Mouse (Mus musculus) MEL-GATA-1-ER (cell line): ENCODE data around the gene Gm21915.

ENCODE experiments used
- DNase-seq: peaks from one replicate; pipeline ENCODE4 v3.0.0-alpha.2; 2012; ENCODE audit warnings: low read depth; ENCODE audit errors: extremely low read depth

The Gm21915 gene

DNA sequence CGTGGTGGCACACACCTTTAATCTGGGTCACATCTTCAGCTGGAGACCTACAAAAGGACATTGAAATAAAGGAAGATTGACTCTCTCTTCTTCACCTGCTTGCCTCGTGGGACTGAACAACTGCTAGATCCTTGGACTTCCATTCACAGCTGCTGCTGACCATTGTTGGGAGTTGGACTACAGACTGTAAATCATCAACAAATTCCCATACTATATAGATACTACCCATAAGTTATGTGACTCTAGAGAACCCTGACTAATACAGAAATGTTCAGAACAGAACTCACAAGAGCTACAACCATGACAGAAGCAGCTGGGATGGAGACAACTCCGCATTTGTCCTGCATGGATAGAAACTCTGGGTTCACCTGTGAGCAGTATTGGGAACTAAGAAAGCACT, at the start of gene Gm21915:
Gm21915 (plus strand) TSS at position 301 of the 400 bp plus-strand sequence.
- DNase-seq: no peak

DNA sequence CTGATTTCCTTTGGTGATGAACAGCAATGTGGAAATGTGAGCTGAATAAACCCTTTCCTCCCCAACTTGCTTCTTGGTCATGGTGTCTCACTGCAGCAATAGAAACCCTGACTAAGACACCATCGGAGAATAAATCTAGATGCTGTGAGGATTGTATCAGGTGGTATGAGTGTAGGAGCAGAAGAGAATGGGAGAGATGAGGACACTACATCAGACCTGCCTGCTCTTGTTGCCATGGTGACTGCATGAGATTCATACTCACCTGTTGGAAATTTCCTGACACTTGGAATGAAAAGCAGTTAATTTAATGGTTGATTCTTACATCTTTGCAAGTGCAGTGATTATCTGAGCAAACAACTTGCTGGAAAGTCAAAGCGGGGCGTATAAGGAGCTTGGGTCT, 48.1 kb upstream of the Gm21915 start:
- no peak for DNase-seq

DNA sequence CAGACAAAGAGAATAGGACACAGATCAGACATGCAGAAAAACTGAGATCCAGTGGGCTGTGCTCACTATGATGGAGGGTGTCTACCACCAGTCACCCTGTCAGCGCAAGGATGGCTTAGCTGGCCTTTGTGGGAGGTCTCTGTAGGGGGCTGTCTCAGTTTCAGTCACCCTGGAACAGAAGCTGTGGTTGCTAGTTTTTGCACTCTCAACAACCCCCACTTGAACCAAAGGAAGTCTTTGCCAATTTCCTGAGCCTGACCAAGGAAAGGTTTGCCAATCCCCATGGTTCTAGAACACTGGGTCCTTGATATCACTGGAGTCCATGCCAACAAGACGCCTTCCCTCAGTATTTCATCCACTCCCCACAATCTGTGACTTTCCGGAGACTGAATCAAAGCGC, 47.6 kb upstream of the Gm21915 start:
- DNase-seq: no peak

DNA sequence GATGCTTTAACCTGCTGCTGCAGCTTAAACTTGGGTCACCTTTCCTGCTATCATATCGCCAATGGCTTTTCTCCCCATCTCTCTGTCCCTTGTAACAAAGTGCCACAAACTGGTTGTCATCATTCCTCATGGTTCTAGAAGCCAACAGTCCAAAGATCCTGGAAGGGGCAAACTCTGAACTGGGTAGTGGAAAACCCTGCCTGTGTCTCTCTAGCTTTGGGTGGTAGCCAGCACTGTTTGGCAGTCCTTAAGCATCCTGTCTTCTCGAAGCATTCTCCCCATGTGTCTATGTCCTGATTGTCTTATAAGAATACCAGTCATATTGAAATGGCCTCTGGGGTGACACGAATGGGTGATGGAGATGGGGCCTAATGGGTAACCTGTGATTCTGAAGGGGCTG, 45.1 kb upstream of the Gm21915 start:
- no peak for DNase-seq

DNA sequence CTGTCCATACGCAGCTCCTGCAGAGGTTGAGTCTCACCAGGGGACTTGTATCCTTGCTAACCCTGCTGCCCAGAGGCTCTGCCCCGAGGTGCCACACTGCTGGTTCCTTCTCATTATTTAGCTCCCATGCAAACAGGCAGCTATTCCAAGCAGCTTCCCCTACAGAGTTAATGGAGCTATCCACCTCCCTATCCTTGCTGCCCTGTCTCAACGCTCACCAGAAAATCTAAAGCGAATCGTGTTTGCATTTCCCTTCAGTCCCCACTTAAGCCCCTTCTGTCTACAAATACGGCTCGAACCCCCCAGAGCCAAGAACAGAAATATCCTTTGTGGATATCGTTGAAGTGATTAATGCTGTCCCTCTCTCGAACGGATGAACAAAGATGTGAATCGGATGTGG, 43.8 kb upstream of the Gm21915 start:
- DNase-seq: no peak

DNA sequence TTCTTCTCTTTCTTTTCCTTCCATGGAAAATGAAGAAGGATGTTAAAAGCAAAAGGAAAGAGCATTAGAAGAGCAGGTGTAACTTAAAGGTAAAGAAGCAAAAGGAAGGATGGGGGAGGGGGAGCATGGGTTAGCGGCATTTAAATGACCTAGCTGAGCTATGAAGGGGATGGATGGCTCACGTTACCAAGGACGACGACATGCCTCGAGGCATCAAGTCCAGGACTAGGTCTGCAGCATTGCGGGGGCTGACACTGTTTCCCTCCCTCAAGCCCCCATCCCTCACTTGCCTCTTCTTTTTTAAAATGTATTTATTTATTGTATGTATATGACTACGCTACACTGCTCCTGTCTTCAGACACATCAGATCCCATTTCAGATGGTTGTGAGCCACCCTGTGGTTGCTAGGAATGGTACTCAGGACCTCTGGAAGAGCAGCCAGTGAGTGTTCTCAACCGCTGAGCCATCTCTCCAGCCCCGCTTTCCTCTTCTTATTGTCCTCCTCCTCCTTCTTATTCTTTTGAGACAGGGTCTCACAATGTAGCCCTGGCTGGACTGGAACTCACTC, 43.2 kb upstream of the Gm21915 start:
- DNase-seq: no peak

DNA sequence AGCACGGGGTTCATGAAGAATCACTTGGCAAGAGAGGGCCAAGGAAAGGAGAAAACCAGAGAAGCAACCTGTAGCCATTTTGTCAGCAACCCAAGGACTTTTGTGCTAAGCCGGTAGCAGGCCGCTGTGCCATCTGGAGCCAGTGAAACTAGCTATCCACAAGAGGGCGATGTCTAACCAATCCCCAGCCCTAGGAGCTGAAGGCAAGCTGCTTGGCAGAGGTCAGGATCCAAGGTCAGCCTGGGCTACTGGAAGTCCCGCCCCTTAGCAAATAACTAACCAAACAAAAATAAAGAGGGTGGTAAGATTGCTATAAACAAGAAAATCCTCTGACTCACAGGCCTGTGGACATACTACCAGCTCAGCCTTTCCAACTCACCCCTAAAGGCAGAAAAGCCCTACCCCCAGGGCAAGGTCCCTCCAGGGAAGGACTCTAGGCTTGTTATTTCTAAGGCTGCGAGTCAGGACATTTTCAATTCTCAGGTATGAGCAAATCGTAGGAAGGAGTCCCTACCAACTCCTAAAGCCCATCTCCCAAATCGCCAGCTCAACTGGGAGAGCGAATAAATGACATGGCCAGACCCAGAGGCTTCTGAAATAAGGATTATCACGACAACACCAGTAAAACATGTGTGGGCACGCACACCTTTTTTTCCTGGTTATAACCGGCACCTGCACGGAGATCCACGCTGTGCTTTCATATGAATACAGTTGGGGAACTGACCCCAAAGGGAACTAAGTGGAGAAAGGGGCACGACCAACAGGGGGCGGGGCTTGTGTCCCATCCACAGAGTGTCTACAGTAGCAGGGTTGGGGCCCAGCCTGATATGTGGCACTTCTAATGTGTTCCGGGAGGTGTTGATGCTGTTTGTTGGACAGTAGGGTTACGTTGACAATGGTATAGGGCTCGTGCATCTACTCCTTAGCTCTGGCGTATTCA, 42.0 kb upstream of the Gm21915 start:
- DNase-seq: no peak

DNA sequence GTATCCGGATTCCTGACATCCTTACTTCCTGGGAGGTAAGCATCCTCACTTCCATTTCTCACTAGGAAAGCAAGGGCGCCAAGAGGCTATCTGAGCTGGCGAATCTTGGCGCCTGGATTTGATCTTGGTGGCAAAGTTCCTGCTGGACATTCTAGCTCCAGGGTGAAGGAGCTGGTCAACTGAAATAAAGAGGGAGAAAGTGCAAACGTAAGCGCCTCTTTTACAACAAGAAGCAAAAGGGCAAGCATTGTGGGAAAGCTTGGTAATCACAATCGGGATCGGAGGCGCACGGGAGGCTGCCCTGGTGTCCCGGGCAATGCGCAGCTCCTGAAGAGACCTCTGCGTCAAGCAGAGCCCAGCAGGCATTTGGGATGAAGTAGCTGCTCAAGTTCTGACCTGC, 41.0 kb upstream of the Gm21915 start:
- no peak for DNase-seq

DNA sequence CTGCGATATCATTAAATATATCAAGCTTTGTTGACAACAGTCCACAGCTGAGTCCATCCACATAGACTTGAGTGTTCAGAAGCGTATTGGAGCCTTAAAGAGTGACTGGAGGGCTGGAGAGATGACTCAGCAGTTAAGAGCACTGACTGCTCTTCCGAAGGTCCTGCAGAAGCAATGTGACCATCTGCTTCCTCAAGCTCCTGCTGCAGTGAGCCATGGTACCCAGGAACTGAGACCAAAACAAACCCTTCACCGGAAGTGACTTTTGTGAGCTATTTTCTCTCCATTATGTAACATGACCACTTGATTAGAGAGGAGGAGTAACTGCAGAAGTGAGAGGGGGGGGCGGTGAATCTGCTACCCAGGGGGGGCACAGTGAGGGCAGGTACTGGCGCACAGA, 39.3 kb upstream of the Gm21915 start:
- no peak for DNase-seq

DNA sequence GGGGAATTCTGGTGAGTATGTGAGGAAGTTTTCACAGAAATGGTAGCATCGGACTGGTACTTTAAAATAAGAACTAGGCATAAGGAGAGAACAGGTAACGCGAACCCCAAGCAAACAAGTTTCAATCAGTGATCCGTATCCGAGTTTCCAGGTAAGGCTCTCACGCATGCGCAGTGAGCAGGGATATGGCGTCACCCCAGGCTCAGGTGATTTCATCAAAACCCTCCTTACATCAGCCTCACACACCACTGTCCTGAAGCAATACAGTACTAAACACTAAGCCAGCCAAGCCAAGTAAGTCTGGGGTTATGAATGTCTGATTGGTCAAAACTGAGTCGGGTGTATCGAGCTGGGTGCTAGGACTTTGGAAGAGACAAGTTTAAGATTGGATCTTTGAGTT, 38.9 kb upstream of the Gm21915 start:
- no peak for DNase-seq

DNA sequence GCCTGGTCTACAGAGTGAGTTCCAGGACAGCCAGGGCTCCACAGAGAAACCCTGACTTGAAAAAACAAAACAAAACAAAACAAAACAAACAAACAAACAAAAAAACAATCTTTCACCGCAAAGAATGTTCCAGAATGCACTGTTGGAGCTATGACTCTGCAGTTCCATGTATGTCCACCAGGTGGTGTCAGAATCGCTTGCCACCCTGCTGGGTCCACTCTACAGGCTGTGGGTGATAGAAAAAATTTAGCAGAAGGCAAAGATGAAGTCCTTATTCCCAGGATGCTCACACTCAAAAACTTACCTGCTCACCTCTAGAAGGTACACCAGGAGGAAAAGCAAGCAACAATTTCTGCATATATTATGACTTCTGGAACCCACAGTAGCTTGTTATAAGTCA, 34.4 kb upstream of the Gm21915 start:
- no peak for DNase-seq

DNA sequence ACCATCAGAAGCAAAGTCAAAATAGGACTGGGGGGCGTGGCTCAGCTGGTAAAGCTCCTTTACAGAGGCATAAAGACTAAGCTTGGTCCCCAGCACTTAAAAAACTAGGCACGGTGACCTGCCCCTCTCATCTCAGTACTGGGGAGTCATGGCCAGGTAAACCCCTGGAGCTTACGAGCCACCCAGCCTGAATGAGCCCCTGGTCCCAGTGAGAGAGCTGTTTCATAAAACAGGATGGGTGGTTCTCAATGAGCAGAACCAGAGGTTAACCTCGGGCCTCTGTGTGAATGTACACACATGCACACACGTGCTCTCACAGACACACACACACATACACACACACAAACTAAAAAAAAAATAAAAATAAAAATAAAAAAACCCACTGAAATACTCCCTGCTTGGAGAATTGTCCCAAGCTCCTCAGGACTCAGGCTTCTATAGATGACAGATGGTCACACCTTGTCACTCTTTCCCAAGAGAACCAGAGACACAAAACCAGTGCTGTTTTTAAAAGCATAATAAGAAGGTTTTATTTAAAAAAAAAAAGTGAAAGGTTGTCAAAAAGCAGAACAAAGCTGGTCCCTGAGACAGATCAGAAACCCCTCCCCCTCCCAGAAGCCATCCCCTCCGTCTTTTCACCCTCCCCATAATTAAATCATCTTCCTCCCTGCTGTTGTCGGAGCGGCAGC, 32.6 kb upstream of the Gm21915 start:
- no peak for DNase-seq

DNA sequence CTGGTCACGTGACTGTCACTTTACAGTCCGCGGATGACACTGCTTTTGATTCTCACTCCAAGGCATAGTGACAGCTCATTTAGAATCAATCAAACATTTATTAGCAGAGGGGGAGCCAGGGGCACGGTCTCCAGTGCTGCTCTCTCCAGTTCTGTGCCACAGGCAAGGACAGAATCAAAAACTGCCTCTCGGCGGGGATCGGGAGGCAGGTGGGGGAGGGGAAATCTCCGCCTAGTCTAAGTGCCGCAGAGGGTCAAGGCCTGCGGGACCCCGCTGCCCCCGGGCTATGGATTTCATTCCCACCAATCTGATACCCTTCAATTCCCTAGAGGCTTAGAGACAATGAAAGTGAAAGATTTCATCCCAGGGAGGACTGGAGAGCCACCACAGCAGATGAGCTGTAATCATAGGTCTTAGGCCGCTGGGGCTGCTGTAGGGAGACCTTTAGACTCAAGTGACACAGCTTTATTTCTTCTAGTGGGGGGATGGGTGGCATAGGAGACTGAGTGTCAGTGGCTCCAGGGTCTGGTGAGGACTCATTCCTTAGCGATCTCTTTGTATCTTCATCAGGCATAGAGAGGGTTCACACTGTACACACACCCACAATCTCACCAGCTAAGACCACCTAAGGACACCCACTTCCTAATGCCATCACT, 31.9 kb upstream of the Gm21915 start:
- no peak for DNase-seq

DNA sequence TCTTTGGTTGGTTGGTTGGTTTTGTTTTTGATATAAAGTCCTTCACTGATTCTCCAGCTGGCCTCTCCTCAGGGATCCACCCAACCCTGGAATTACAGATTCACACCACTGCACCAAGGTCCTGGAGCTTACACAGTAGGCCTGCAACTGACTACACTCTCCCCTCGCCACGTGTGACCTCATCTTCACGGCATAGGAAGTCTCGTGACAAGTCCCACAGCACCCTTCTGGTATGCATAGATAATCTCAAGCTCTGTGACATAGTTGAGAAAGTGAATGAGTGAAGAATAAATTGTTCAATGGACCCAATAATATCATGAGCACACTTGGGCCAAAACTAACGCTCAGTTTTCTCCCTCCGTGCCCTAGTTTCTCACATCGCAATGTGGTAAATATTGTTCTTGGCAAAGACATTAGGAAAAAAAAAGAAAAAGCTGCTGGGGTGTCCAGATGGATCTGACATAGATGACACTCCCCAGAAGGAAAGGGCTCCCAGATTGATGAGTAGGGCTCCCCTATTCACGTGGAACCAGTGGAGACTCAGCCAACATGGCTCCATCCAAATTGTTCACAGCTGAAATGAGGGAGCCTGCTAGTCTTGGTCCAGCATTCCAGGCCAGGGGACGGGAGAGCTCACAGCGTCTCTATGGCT, 30.8 kb upstream of the Gm21915 start:
- DNase-seq: no peak

DNA sequence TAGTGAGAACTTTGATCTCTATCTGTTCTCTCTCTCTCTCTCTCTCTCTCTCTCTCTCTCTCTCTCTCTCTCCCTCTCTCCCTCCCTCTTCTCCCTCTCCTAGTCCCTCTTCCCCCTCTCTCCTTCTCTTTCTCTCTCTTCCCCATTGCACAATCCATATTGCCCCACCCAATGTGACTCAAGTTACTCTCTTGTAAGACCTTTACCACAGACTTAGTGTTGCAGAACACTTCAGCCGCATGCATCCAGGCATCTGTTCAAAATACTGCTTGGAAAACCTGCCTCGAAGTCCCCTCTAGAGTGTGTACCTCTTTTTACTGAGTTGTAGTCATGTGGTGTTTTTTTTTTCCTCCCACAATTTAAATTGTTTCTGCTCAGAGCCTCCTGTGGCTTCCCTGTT, 29.1 kb upstream of the Gm21915 start:
- no peak for DNase-seq

DNA sequence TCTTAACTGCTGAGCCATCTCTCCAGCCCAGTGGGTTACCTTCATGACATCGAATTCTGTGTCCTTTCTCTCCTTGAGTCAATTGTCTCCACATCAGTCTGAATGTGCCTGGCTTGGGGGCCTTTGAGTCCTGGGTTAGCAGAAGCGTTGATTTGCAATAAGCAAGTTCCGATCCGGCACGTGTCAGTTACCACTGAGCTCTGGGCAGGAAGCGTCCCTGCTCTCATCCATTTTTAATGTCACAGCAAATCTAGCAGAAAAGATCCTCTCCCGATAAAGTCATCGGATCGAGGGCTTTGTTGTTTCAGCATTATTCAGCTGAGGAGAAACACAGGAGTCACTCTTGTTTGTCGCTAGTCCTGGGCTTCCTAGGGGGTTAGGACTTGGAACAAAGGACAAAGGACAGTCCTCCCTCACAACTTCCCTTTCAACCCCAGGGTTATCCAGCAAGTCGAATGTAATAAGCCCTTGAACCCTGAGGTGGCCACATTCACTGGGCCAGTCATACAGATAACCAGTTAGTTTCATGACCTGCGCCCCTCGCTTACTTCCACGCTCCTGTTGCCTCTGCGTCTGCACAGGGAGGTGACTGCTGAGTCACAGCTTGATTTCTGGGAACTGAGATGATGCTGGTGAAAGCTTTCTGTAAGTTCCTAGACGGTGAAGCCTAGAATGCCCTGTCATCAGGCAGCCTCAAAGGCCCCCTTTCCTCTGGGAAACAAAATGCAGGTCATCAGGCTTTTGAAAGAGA, 27.8 kb upstream of the Gm21915 start:
- no peak for DNase-seq

DNA sequence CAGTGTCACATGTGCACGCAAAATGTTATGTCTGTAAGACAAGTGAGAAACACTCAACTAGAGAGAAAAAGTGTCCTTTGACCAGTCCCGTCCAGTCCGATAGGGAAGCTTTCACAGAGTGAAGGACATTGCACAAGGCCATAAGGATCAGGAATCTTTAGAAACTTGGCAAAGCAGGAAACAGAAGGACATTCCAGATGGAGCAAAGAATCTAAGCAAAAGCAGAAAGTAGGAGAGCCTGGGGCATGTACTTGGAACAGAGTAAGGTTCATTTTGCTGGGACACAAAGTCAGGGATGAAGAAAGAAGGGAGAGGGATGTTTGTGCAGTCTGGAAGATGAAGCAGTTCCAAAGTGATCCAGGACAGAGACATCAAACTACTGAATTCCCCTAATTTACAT, 21.0 kb upstream of the Gm21915 start:
- no peak for DNase-seq

DNA sequence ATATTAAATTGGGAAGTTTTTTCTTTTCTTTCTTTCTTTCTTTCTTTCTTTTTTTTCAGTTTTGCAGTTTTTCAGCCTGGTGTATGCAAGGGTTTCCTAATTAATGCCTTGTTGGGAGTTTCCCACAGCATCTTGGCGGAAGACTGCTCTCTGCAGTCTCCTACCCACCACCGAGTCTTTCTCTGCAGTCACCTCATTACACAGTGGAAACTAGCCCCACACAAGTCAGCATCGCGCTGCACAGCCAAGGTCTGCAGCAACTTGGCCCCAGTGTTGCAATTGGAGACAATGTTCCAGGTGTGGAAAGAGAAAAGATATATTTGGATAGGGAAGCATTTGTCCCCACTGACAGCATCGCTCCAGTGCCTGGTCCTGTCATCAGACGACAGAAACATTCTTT, 20.4 kb upstream of the Gm21915 start:
- no peak for DNase-seq

DNA sequence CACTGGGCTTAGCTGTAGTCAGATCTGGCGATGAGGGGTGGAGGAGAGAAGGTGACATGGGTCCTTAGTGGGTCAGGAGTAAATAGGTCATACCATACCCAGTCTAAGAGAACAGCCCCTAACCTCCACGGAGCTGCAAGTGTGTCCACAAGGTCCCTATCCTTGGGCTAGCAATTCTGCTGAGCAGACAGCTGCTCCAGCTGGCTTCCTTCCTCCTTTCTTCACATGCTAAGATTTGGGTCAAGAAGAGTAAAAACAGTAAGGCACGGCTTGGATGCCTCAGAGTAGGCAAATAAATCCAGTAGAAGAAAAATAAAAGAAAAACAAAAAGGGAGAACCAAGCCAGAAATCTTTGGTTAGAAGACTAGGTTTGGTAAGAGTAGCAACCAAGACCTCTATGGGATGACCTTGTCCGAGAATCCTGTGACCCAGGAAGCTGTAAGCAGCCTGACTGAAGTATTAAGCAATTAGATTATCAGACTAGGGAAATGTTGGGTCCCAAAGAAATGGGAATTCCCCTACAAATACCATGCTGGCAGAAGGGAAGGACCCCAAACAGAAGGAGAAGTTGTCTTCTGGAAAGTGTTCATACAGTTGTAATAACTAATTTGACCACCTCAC, 19.1 kb upstream of the Gm21915 start:
- DNase-seq: no peak

DNA sequence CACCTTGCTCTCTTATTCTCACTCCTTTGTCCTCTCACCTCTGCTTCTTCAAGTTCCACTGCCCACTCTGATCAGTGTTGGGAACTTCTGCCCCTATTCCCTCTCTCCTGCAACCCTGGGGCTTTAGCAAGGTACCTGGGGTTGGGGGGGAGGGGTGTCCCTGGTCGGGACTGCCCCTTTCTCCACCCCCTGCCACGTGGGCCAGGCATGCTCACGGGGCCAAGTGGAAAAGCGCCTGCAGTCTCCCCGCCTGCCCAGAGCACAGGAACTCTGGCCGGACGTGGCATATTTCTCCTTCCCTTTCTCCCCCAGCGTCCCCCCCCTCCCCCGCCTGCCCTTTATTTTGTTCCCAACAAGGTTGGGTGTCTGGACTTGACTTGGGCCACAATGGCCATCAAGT, 17.7 kb upstream of the Gm21915 start:
- no peak for DNase-seq
